Mouse (Mus musculus): ENCODE measurements around the gene Hist1h3f.

DNA sequence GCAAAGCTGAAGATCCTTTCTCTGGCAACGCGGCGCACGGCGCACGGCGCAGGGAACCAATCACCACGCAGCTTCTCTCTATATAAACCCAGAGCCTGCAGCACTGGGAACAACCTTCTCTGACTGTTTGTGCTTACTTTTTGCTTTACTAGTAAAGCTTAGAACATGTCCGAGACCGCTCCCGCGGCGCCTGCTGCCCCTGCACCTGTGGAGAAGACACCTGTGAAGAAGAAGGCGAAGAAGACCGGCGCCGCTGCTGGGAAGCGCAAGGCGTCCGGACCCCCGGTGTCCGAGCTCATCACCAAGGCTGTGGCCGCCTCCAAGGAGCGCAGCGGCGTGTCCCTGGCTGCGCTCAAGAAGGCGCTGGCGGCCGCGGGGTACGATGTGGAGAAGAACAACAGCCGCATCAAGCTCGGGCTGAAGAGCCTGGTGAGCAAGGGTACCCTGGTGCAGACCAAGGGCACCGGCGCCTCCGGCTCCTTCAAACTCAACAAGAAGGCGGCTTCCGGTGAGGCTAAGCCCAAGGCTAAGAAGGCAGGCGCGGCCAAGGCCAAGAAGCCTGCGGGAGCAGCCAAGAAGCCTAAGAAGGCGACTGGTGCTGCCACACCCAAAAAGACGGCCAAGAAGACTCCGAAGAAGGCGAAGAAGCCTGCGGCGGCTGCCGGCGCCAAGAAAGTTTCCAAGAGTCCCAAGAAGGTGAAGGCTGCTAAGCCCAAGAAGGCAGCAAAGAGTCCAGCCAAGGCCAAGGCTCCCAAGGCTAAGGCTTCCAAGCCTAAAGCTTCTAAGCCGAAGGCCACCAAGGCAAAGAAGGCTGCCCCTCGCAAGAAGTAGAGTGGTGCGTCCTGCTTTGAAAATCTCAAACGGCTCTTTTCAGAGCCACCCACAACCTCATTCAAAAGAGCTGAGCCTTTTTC, 11.3 kb downstream of the Hist1h3f start:
- TF ChIP-seq ETS1 (IDR thresholded peaks at IDR 0.05; ENCODE audit: low read depth, low read length) (no peak), ZNF384 (IDR thresholded peaks at IDR 0.05; ENCODE audit: low read depth, low read length) (no peak), MAFK (IDR thresholded peaks at IDR 0.05; ENCODE audit: borderline replicate concordance, low read depth, low read length) (no peak)

Measured in MEL (cell line).